ENCODE assay signal across 9 mouse cellular contexts in genomic region chr11:107028754-107029153, GRCm38 (mm10). TPM values are rescaled to one million over a fixed set of nuclear protein-coding genes. Genes with fewer than 3 reads are reported as not detected.
DNase-seq lines count a peak whose midpoint lies in the region; ATAC-seq and TF ChIP-seq lines count a peak whose summit lies in the region.
"Had no signal": no experiment of that assay in that cellular context is flagged by ENCODE, and none has a peak within 500 bp of the region (broad histone marks: within the 10 kb centered on the region; RNA-seq: fewer than 3 reads in every experiment).

No protein-coding gene starts in this region.

- ATAC-seq in limb, embryonic 15.5 days (ENCODE audit: insufficient number of reproducible peaks, low FRiP score, low TSS enrichment, low read depth): no peak
- no peak for ATAC-seq in stomach, embryonic 16.5 days (ENCODE audit: insufficient read depth, low FRiP score)
- no peak for ATAC-seq in inflammation-experienced regulatory T-cells, adult 6 months

- peak overlapping the region; percentile 90 for H3K4me3 ChIP-seq in gastrocnemius, adult 2 months
- H3K4me3 ChIP-seq in testis, adult 2 months (ENCODE audit: control insufficient read depth, low read depth, low read length): peak overlapping the region; percentile 70; the same call in 1 of the 2 replicates
- H3K4me3 ChIP-seq in limb, embryonic 15.5 days: peak overlapping the region; percentile 72
- peak overlapping the region; percentile 69 for H3K4me3 ChIP-seq in stomach, embryonic 16.5 days (replicated peaks; ENCODE audit: low read length)

- DNase-seq in gastrocnemius, adult 2 months: no peak
- no peak for DNase-seq in gastrocnemius, postnatal 10 days
- DNase-seq in testis, postnatal 10 days (ENCODE audit: low spot score): no peak
- DNase-seq in adrenal gland, postnatal 4 days (ENCODE audit: low spot score in 2 of 2): no peak

- H3K4me1 ChIP-seq in testis, adult 2 months (ENCODE audit: control insufficient read depth, insufficient read depth, low read length): peaks cover 14% of the 10 kb centered on the region
- H3K4me1 ChIP-seq in limb, embryonic 15.5 days: peaks cover 34% of the 10 kb centered on the region
- peaks cover 21% of the 10 kb centered on the region for H3K4me1 ChIP-seq in stomach, embryonic 16.5 days (ENCODE audit: control insufficient read depth, insufficient read depth, low read length)

- peak overlapping the region; percentile 89 for H3K27ac ChIP-seq in gastrocnemius, adult 2 months
- no peak overlapping the region for H3K27ac ChIP-seq in testis, adult 2 months (ENCODE audit: control insufficient read depth, insufficient read depth, low read depth, low read length)
- no peak overlapping the region for H3K27ac ChIP-seq in limb, embryonic 15.5 days
- peak overlapping the region; percentile 75 for H3K27ac ChIP-seq in stomach, embryonic 16.5 days (ENCODE audit: low read length)

- no peaks in the 10 kb centered on the region for H3K36me3 ChIP-seq in testis, adult 2 months (ENCODE audit: control insufficient read depth, insufficient read depth, low read length)
- H3K36me3 ChIP-seq in limb, embryonic 15.5 days: no peaks in the 10 kb centered on the region
- no peaks in the 10 kb centered on the region for H3K36me3 ChIP-seq in stomach, embryonic 16.5 days (ENCODE audit: control insufficient read depth, insufficient read depth, low read length)

- intact Hi-C loops in gastrocnemius, adult 2 months (cut with DNase I): no loop called here

- peak overlapping the region; percentile 86 for H3K4me2 ChIP-seq in limb, embryonic 15.5 days
- H3K4me2 ChIP-seq in stomach, embryonic 16.5 days (ENCODE audit: low read depth, low read length): peak overlapping the region; percentile 98

- peak overlapping the region; percentile 61 for H3K9ac ChIP-seq in limb, embryonic 15.5 days
- peak overlapping the region; percentile 82; the same call in 1 of the 2 replicates for H3K9ac ChIP-seq in stomach, embryonic 16.5 days (ENCODE audit: low read length)

- no peaks in the 10 kb centered on the region for H3K9me3 ChIP-seq in limb, embryonic 15.5 days
- no peaks in the 10 kb centered on the region for H3K9me3 ChIP-seq in stomach, embryonic 16.5 days (replicated peaks; ENCODE audit: control insufficient read depth, low read length)

- TF ChIP-seq CTCF in gastrocnemius, adult 2 months (IDR thresholded peaks at IDR 0.05): no peak
- TF ChIP-seq CTCF in testis, adult 2 months (IDR thresholded peaks at IDR 0.05; ENCODE audit: control insufficient read depth, insufficient read depth, insufficient replicate concordance, low read depth, low read length): no peak

- TF ChIP-seq POLR2A in testis, adult 2 months (IDR thresholded peaks at IDR 0.05; ENCODE audit: control insufficient read depth, low read depth, low read length): no peak

- H3K27me3 ChIP-seq in testis, adult 2 months (ENCODE audit: control insufficient read depth, insufficient read depth, low read length): no peaks in the 10 kb centered on the region
- H3K27me3 ChIP-seq in limb, embryonic 15.5 days: peaks cover 7% of the 10 kb centered on the region; the same call in 1 of the 2 replicates
- H3K27me3 ChIP-seq in stomach, embryonic 16.5 days (ENCODE audit: control insufficient read depth, insufficient read depth, low read length): no peaks in the 10 kb centered on the region

- WGBS in limb, embryonic 15.5 days: 63% methylated on average over 6 of the region's 6 CpGs
- WGBS in stomach, embryonic 16.5 days: 50% methylated on average over 6 of the region's 6 CpGs

RNA-seq across cellular contexts. Expression of gene 1810010H24Rik, which starts 3.3 kb away (rescaled TPM):
- total RNA-seq in gastrocnemius, adult 2 months (2021): 1 to 10 TPM in 1 of 2 experiments, under 1 TPM in 1; 0.86 to 1.3 TPM
- total RNA-seq in gastrocnemius, postnatal 10 days (2021): 1 to 10 TPM; 2.5 to 3.0 TPM
- polyA plus RNA-seq in testis, adult 2 months (2012; rRNA removed): 0.62 and 0.78 TPM in 2 replicates
- 1.9 and 2.1 TPM in 2 replicates for polyA plus RNA-seq in limb, embryonic 15.5 days (2015; fragmentation: Nextera tagmentation; extraction: Ambion mirVana)
- 2.0 TPM in 2 replicates for polyA plus RNA-seq in stomach, embryonic 16.5 days (2015; fragmentation: Nextera tagmentation; extraction: Ambion mirVana)
- 1 to 10 TPM in 1 of 3 experiments, under 1 TPM in 2; 0.75 to 1.1 (median 0.88) TPM for polyA plus RNA-seq in inflammation-experienced regulatory T-cells, adult 6 months (2017; shearing (Covaris generic))
- total RNA-seq in adrenal gland, postnatal 4 days (2021): 1 to 10 TPM; 3.2 to 6.3 TPM
- total RNA-seq: megakaryocyte progenitor cell, adult 5-6 weeks had no signal

RNA-seq across cellular contexts. Expression of gene Kpna2, which starts 29.4 kb away (rescaled TPM):
- total RNA-seq in gastrocnemius, adult 2 months (2021): 10 to 100 TPM; 13.2 to 16.2 TPM
- 10 to 100 TPM; 24.1 to 27.6 TPM for total RNA-seq in gastrocnemius, postnatal 10 days (2021)
- 36.5 and 150 TPM in 2 replicates for polyA plus RNA-seq in testis, adult 2 months (2012; rRNA removed)
- polyA plus RNA-seq in limb, embryonic 15.5 days (2015; fragmentation: Nextera tagmentation; extraction: Ambion mirVana): 277 and 281 TPM in 2 replicates
- 297 and 327 TPM in 2 replicates for polyA plus RNA-seq in stomach, embryonic 16.5 days (2015; fragmentation: Nextera tagmentation; extraction: Ambion mirVana)
- polyA plus RNA-seq in inflammation-experienced regulatory T-cells, adult 6 months (2017; shearing (Covaris generic)): 100 to 1,000 TPM; 112 to 274 (median 131) TPM
- total RNA-seq in adrenal gland, postnatal 4 days (2021): 10 to 100 TPM; 52.5 to 54.6 TPM

Comparison
In these comparisons a context has a peak if more than half of its experiments do, and no peak if none do; other contexts are left out.
1. H3K27ac ChIP-seq: peak in gastrocnemius, adult 2 months (single experiment) and stomach, embryonic 16.5 days (single experiment); none in testis, adult 2 months (single experiment) and limb, embryonic 15.5 days (single experiment).
2. Peak in every context shown above with its lines, with median percentiles within 50 percentile points of each other: H3K4me3 ChIP-seq.